Mouse (Mus musculus) forelimb bud, embryonic 11.5 days (tissue): ENCODE measurements at regions not wholly inside any gene's neighbourhood (a gene's known extent, or its start where the extent isn't known, plus 50 kb on each side); places are given as distances from the start of the nearest gene placed in this dataset.

Experiments used
- DNase-seq: peaks from one replicate; pipeline ENCODE4 v3.0.0-alpha.2; 2012; ENCODE audit warnings: low read depth, low spot score

DNA sequence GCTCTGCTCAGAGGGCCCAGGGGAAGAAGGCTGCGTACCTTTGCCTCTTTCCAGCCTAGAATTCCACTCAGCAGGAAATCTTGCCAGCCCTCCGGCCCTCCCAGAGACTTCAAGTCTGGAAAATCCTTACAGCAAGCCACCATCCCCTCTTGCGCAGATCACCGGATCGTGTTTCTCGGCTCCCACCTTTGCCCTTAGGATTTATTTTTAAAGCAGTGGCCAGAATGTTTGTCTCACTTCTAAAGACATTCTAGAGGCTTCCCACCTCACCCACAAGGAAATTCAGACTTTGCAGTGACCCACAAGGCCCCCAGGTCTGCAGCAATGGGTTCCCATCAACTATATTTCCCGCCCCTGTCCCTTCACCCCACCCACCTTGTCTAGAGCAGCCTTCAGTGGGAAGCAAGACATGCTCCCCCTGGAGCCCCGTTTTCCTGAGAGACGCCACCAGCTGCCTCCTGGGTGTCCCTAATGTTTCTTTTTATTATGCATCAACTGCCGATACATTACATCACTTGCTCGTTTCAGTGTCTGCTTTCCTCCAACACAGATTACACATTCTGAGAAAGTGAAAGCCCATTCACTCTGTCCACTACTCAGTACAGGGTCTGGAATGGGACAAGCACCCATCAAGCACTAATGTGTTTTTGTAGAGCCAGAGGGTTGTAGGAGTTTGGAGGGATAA is 65.0 kb upstream of the Klf3 start:
- DNase-seq = no peak

- no peak for DNase-seq
Measured at GRCm38 (mm10) chr5:64738781-64739310, 64.3 kb upstream of the Klf3 start.

GRCm38 (mm10) chr5:64739311-64740261 is 63.6 kb upstream of the Klf3 start:
- DNase-seq = peak; percentile 29

DNA sequence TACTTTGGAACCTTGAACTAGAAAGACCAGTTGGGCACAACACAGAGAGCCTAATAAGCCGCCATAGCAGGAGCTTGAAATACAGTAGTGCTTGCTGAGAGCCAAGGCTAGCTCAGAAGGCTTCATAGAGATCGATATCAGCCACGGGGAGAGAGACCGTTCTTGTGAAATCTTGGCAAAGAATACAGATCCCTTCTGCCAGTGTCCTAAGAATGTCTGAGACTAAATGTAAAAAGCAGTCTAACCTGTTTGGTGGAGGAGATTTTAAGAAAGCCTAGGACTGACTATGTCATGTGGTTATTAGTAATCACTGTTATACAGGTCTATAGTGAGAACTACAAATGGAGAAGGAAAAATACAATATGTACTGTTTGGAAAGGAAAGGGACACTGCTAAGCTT is 59.1 kb upstream of the Klf3 start:
- DNase-seq = no peak

GRCm38 (mm10) chr5:64744455-64744854 is 58.7 kb upstream of the Klf3 start:
- no peak for DNase-seq

DNA sequence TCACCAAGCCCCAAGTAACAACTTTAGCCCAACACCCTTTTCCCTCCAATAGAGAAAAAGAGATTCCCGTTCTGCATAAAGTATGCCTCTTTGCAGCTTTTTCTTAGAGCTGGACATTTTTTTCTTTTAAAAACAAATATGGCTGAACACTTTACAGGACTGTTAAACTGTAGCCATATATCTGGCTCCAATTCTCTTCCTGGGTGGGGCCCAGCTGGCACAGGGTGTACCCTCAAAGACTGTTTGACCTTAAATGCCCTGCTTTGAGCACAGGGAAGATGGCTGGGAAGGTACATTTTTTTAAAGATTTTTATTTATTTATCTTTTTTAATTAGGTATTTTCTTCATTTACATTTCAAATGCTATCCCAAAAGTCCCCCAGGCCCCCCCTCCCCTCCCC is 55.7 kb upstream of the Klf3 start:
- DNase-seq = no peak

DNA sequence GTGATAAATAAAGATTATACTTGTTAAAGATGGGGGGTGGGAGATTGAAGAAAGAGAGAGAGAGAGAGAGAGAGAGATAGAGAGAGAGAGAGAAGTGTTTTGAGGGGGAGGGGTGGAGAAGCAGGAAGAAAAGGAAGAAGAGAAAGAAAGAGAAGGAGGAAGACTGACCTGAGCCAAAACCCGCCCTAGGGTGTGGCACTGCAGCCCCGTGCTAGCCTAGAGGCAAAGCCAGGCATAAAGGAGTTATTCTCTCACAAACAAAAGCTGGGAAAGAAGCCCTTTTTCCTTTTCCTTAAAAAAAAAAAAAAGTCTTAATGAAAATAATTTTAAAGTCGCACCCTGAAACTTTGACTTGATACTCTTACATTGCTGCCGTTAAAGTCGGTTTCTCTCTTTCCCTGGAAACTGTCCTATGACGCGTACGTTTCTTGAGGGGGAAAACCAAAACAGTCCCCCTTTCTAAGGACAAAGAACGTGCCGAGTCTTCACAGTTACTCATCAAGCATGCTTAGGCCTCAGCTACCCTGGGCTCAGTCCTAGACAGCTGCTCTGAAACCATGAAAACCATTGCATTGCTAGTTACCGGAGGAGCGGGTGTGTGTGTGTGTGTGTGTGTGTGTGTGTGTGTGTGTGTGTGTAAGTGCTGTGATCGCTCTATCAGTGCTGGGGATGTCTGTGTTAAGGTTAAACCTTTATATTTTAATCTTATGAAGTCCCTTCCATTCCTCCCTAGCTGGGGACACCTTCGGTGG is 53.6 kb upstream of the Klf3 start:
- DNase-seq = no peak

GRCm38 (mm10) chr5:64750406-64750805 is 52.8 kb upstream of the Klf3 start:
- DNase-seq = no peak

- no peak for DNase-seq
Measured at GRCm38 (mm10) chr5:64750976-64751656, 52.1 kb upstream of the Klf3 start.

DNA sequence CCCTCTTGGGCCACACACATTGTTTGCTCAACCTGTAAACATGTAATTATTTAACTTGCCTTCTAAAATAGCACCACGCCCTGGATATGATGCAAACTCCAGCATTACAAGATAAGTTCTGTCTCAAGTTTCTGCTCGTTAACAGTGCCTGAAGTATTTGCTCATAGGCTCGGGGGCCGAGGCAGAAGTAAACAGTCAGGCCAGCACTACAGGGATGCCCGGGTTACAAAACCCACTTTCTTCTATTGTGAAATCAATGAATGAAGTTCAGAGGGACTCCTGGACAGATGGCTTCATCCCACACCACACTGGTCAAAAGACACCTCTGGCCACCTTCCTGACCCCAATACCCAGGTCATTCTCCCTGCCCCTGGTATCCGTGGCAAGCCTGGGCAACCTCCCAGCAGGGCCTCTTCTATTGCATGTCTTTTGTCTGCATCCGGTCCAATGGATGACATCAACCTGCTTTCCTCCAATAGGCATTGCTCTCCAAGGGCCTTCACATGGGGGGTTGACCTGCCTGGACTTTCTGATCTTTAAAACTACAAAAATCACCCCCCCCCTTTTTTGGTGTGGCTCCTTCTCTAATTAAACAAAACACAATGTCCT is 49.9 kb upstream of the Klf3 start:
- no peak for DNase-seq
